Mouse (Mus musculus) olfactory bulb, adult 2 months (tissue): Measurements from ENCODE around the gene Wnt2.

ENCODE experiments used
- CTCF ChIP-seq: fragments of 200-500 bp; IDR thresholded peaks from 2 replicates; pipeline ENCODE4 v1.5.1; 2012; ENCODE audit warnings: low read depth, mild to moderate bottlenecking, low read length, moderate library complexity; ENCODE audit not compliant: insufficient read depth
- POLR2A ChIP-seq: fragments of 200-500 bp; IDR thresholded peaks from 2 replicates; pipeline ENCODE4 v1.6.1; 2012; ENCODE audit warnings: mild to moderate bottlenecking, low read depth, low read length, moderate library complexity; ENCODE audit not compliant: insufficient read depth

DNA sequence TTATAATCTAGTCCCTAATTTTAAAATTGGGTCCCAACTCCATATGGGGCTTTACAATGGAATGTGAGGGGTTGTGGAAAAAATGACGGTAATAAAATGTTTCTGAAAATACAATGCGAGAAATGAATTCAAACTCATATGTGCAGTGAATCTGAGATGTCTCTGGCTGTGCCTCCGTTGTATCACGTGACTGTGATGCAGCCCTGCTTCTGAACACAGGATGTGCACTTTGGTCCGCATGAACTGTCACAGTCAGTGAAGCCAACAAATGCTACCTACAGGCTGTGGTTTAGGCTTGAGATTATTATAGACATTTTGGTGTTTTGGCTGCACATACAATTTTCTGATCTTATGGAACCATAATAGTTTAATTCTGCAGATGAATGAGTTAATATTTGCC is 81.3 kb downstream of the Wnt2 start:
- TF ChIP-seq CTCF (no peak), POLR2A (no peak)
